Mouse (Mus musculus): ENCODE measurements around the gene Xirp1.

GRCm38 (mm10) chr9:120024171-120024570 lies 773 bp upstream of the Xirp1 start:
- no peak for TF ChIP-seq POLR2A (IDR thresholded peaks at IDR 0.05; ENCODE audit: control insufficient read depth, low read depth, low read length)
- no peak for TF ChIP-seq CTCF (IDR thresholded peaks at IDR 0.05; ENCODE audit: control insufficient read depth, insufficient read depth, insufficient replicate concordance, low read depth, low read length)

All from testis, adult 2 months (tissue).